Mouse (Mus musculus) liver (tissue): Measurements from ENCODE around the gene Col9a1.

ENCODE experiments used
- DNase-seq: peaks from one replicate; pipeline ENCODE4 v3.0.0-alpha.2; 2020; ENCODE audit warnings: mixed read lengths

Gene Col9a1

DNA sequence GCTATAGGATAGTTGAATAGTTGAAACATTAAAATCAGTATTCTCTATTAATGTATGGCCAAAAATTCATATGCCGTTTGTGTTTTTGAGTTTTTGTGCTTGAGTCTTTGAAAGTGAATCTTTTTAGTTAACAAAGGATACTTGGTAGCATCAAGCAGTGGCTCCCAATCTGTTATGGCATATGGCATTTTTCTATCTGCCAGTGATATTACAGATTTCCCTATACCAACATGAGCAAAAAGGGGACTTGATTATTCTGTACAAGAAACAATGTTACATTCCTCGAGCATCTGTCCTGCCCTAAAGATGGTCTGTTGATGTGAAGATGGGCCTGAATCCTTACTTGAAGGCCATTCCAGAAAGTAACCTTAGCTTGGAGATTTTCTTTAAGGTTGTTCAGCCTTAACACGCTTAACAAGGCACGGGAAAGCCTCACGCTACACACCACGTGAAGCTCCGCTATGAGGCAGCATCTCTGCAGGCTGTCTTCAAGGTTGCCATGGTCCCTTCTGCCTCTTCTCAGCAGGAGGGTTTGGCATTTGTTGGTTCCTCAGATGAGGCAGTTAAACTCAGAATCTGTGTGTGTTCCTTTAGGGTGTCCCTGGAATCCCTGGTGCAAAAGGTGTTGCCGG is 45.7 kb downstream of the Col9a1 start:
- DNase-seq = no peak

DNA sequence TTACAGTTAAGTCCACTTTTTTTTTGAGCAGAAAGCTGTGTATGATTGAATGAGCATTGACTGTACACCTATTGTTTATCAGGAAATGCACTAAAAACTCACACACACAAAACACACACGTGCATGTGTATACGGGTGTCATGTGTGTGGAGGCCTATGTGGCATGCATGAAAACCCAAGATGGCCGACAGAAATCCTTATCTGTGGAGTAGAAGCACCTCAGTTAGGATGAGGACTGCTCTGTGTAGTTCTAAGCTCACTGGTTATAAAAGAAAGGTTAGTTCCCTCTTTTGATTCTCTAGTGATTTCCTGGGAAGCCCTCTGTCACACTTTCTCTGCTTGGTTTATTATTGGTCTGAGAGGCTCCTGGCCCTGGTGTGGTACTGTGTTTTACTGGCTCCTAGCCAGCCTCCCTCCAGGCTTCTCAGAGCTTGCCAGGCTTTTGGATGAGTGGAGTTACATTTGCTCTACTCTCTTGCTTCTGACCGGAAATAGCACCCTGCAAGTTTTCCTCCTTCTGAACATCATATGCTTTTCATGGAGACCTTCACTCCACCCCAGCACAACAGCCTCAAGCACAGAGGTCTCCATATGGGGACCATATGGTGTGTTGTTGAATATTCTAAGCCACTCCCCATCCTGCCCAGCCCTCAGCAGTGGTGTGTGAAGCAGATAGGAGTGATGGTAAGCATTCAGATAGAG is 48.6 kb downstream of the Col9a1 start:
- no peak for DNase-seq

DNA sequence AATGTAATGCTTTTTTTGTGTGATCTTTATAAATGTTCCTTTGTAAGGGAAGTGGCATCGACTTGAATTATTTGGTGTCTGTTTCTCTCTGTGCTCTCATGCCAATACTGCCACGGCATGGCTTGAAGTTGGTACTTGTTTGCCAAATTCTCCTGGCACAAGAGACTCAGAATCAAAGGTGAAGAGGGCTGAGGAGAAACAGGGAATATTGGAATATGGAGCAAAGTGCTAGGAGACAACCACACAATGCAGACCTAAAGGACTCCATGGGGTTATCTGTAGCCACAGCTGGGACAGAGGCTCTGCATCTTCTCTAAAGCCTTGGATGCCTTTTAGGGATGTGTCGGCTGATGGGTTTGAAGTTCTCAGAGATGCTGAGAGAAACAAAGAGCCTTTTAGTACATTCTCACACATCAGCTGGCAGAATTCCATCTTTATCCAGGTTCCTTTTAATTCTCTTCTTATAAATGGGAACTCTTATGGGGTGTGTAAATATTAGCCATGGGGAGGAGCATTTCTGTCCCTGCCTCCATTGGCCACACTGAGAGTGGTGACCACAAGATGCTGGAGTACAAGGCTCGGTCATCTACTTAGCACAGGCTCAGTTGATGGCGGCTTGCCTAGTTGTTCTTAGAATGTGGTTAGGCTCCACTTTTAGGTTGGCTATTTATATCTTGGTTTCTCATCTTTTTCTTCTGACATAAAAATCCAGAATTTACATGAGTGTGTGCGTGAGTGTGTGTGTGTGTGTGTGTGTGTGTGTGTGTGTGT is 49.7 kb downstream of the Col9a1 start:
- DNase-seq = no peak

DNA sequence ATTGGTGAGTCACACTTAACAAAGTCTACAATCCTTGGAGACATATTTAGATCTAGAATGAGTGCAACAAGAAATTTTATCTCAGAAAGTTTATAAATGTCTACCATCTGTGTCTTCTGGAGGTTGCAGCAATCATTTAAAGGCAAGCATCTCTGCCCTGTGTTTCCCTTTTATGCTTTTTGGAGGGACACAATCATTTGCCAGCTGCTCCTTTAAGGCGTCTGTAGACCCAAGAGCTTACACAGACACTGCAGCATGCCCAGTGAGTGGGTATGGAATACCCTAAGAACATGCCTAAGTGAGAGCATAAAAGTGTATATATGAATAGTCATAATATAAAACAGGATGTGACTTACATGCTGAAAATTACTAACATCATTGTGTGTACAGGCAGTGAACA is 52.1 kb downstream of the Col9a1 start:
- no peak for DNase-seq

DNA sequence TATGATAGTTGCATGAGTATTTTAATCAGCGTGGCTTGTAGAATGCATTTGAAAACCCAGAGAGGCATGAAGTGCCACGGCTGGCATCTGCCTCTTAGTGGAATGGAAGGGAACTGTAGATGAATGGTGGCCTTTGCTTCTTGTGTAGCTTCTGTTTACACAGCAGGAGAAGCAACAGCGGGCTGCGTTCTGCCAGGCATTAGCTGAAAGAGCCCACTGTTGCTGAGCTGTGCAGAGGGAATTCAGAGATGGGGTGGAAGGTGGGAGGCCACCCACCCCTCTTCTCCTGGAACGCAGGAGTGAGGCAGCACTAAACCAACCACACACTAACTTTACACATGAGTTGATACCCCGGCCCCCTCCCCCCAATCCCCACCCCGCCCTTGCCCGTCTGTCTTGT is 53.0 kb downstream of the Col9a1 start:
- no peak for DNase-seq

DNA sequence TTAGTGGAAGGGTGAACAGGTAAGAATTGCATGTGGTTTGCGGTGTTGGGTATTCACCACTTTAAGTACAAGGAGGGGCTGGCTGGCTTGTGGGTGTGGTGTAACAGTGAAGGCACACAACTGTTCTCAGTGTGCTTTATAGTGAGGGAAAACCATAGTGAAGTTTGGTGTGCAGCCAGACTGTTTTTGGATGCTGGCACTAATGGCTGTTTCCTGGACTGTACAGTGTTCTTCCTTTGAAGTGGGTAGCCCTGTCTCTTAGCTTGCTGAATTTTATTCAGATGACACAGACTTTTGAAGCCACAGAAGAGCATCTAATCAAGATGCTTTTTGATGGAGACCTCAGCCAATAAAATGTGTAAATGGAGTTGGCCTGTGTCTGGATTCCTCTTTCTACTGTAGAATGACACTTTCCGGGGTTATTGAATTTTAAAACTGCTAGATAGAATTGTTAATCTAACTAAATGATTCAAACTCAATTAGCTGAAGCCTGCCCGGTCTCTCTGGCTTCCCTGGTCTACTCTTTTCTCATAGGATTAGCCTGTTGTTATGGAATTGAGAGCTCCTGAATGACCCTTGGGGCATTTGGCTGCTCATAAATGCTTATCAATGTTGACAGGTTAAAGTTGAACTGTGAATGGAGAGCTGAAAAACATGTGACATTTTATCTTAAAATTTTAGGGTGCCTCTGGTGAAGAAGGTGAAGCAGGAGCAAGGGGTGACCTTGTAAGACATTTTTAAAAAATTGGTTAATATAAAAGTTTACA is 54.3 kb downstream of the Col9a1 start:
- no peak for DNase-seq

DNA sequence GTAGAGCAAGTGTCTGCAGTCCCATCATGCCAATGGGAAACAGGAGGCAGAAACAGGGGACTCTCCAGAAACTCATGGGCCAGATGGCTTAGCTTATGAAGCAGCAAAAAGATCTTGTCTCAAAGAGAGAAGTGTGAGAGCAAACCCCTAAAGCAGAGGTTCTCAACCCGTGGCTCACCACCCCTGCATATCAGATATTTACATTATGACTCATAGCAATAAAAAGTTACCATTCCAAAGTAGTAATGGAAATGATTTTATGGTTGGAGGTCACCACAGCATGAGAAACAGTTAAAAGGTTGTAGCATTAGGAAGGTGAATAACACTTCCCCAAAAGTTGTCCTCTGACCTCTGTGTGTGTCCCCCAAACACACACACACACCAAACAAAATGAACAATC is 58.9 kb downstream of the Col9a1 start:
- no peak for DNase-seq

DNA sequence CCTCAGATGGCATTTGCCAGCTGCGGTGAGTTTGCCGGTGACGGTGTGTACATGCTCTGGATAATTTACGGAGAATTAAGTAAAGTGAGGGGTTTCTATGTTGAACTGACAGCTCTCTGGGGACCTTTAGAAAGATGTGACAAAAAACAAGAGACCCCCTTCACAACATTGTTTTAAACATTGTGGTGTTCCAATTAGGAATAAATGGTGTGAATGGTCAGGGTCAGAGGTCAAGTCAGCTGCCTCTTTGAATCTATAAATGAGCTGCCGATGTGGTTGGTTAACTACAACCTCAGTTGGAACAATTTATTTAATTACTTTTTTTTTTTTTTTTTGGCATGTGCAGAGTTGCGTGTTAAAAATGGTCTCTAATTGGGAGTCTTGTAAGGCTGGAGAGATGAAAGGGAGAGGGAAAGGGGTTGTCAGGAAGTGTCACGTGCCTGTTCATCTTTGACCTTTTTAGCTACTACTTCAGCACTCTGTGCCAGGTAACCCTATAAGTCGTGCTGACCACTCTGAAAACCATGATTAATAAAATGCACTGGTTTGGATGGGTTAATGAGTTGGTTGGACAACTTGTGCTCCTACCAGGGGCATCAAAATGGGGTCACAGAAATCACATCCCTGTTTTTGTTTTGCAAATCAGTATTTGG is 62.8 kb downstream of the Col9a1 start:
- no peak for DNase-seq

DNA sequence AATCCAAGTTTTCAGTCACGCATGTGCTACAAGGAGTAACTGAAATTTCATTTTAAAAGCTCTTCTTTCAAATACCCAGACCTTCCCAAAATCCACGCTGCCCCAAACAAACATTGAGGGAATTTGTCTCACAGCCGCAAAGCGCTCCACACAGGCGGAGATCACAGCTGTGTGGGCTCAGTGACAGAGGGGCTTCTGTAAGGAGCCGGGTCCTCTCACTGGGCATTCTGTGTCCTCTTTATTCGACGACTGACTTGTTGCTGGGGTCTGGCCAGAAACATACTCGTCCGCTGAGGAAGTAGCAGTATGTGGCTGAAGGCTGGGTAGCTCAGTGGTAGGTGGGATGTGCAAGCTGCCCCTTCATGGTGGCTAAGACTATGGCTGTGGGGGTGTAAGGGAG is 67.5 kb downstream of the Col9a1 start:
- no peak for DNase-seq

DNA sequence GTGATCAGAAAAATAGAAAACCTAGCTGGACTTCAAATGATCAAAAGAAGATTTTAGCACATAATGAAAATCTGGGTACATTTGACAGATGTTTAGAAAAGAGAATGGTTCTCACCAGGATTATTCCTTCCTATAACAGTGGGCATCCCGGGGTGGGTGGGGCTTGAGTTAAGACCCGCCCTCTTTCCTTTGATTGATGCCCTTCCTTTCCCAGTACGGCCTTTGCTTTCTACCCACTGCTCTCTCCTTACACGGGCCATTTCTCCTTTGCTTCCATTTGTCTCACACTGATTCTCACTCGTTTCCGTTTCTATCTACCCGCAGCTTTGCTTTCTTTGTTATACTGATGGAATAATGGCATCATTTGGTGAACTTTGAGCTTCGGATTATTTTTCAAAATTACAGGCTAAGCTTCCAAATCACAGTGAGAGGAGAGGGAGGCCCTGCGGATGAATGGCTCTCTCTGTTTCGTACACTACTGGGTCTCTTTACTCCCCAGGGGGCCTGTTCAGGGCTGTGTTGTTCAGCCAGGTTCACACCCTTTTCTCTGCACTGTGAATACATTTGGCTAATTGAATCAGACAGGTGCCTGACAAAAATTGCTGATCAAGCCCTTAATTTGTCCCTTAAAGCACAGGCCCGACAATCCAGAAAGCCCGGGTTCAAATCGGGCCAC is 68.4 kb downstream of the Col9a1 start:
- no peak for DNase-seq

DNA sequence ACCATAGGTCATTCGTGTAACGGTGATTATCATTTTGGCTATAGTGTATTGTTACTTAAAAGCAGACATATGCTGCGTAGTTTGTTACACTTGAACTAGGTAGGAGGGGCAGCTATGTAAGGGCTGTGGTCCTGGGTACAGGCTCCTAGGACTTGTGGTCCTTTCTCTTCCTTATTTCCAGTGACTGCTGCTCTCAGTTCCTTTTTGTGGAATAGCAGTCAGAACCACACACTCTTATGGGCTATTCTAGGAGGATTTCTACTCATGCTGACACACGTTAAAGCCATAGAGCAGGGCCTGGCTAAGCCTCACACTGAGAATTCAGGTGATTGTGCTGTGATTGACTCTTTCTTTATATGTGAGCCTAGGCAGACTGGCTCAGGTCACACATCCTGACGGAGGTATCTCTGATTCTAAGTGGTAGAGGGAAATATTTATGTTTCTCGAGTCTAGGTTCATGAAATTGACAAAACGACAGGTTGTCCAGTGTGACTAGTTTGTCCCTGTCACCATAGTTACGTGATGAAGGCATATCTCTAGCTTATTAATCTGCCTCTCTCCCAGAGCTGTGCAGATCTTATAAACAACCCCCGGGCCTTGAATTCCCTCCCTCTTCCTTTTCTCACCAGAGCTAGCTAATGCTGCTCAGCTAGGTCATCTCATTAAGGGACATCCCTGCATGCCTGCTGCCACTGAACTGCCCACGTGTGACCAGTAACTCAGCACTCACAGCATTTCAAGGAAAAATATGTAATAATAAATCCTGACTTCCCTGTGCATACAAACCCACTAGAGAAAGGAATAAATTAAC is 71.1 kb downstream of the Col9a1 start:
- DNase-seq = no peak

DNA sequence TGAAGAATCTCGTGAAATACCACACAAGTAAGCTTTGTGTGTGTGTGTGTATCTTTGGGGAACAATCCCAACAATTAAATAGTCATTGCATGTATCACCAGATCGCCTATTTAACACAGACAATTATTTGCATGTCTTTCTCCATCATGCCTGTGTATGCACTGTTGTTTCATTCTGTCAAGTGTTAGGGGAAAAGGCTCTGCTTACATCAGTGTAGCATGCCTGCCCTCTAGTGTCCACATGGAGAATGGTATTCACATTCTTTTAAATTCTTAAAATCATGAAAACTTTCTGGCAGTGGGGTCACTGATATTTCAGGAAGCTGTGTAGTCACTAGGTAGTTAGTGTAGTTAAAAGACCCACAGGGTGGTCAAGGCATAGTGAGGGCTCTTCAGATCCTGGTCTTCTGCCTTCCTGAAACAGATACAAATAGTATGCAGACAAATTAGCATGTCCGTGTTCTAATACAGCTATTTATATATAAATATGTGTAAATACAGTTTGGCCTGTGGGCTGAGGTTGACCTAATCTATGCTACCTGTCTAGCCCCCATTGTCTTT is 71.8 kb downstream of the Col9a1 start:
- no peak for DNase-seq

DNA sequence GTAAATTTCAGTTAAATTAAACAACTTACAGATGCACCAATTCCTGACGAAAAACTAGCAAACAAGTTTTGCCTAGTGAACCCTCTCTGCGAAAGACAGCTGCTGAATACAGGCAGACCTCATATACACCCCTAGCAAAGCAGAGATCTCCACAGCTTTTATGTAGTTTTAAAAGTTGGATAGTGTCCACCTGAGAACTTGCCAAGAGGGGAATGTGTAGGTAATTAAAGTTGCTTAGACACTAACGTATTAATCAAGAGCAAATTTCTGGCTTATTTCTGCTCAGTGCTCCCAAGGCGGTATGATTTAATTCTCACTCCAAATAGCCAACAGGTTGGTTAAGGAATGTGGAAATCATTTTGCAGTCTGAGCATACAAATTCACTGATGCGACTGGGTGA is 80.6 kb downstream of the Col9a1 start:
- no peak for DNase-seq

DNA sequence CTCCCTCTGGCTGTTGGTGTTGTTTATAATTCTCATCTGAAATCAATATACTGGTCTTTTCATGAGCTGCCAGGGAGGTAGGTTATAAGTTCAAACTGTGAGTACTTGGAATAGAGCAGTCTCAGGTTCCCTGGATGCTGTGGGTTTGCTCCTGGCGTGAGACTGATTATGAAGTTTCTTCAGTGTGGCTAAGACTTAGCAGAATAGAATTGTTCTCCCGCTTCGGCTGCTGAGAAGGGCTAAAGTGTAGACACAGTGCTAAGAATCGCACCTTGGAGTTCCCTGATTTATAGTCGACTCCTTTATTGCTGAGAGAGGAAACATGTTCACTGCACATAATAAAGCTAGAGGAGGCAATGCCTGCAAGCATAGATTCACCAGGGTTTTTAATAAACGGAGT is 82.0 kb downstream of the Col9a1 start:
- no peak for DNase-seq

DNA sequence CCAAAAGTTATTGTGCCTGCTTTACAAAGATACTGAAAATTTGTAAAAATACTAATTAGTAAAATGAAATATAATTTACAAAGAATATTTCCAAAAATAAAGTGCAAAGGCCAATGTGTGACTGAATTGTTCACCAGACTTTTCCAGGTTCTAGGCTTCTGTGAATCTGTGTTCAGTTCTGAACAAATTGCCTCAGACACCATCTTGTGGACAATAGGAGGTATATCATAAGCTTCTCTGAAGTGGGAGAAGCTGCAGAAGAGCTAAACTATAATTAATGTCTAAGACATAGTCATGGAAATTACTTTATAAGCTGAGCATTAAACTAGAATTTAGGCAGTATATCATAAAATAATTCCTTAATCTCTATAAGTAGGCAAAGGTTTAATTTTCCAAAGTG is 83.8 kb downstream of the Col9a1 start:
- no peak for DNase-seq

DNA sequence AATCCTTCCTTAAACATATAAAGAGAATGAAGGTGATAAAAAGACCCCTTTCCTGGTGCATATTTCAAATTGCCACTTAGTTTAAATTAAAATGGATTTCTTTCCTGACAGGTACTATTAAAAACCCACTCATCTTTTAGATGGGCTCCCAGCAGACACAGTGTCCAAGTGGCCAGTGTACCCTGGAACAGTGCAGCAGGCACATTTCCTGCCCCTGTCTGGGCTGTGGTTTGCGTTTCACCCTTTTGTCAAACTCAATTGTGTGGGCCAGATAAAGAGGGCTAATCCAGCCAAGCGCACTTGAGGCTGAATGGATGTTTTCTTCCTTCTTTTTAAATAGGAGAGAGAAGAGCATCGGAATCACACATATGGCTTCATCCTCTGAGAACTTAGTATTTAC is 89.6 kb downstream of the Col9a1 start:
- no peak for DNase-seq

DNA sequence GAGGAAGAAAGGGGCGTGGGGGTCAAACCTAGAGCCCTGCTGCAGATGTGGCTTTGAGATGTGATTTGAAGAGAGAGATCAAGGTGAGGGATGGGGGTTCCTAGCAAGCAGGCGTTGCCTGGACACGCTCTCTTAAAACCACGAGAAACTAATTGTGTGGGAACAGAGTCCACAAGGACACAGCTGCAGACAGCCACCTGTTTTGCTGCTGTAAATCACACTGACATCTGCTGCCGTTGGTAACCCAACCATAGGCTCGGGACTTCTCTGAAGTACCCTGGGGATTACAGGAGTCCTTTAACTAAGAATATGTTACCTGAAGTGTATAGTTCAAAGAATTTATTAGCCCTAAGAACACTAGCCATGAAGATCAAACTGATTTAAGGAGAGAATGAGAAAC is 109.0 kb downstream of the Col9a1 start:
- DNase-seq = no peak

DNA sequence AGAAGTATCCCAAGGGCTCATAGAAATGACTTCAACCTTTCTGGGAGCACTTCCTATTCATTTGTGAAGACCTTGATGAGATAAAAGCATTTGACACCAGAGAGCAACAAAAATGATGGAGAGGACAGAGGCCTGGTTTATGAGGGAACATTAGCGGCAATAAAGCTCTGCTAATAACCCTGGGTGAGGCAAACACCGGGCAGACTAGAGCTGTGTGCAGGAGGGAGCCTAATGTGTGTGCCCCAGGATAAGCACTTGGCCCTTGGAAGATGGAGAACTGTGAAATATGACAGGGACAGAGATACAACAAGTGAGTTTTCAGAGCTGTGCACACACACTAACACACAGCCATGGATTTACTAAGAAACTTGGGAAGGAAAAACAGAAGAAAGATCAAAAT is 115.1 kb downstream of the Col9a1 start:
- DNase-seq = no peak

DNA sequence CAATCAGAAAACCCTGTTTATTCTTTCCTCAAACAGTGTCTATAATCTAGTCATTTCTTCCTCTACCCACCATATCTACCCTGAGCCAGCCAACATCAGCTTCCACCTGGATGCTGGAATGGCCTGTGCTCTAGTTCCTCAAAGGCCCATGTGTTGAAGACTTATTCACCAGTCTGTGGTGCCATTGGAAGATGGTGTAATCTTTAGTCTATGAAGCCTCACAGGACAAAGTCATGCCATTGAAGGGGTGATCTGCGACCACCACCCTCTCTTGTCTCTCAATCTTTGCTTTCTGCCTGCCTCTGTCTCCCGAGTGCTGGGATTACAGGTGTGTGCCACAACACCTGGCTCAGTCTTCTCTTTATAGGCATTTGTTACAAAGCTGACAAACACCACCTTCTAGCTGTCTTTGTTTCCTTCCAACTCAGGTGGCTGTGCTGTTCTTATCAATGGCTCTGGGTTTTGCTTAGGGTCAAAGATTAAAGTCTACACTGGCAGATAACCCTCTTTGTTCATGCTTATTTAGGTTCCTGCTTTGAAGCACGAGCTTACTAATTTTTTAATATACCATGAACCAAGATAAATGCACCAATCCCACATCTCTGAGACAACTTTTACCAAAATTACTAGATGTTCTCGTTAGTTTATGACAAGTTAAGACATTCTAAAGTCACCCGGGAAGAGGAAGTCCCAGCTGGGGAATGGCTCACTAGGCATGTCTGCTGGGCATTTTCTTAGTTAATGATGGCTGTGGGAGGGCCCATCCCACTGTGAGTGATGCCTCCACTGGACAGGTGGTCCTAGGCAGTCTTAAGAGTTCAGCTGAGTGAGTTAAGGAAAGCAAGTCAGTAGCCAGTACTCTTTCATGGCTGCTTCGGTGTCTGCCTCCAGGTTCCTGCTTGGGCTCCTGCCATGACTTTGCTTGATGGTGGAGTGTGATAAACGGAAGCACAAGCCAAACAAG is 117.9 kb downstream of the Col9a1 start:
- no peak for DNase-seq

DNA sequence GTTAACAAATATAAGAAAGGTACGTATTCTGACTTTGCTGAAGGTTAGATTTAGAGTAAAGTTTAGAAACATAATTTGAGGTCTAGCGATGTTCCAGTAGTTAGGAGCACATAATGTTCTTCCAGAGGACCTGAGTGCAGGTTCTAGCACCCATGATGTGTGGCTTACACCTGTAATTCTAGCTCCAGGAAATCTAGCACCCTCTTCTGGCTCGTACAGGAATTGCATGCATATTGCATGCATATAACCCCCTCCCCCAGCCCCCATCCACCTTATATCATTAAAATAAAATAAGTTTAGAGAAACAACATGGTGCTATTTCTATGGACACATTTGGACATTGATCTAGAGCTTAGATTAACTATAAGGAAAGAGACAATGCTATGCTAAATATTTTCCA is 123.3 kb downstream of the Col9a1 start:
- no peak for DNase-seq
